Mouse (Mus musculus) CD4-positive, CD25-positive, alpha-beta regulatory T cell, adult 2 months (primary cell): ENCODE data around the gene Adam10.

Experiments
- DNase-seq: peaks from one replicate; pipeline ENCODE4 v3.0.0-alpha.2; 2012; ENCODE audit warnings: low read depth, low spot score

The Adam10 gene

GRCm38 (mm10) chr9:70678682-70679131, at the start of gene Adam10:
Adam10 (plus strand) TSS chr9:70678997.
- DNase-seq, result peak; percentile 99

- DNase-seq, result no peak
Observed at GRCm38 (mm10) chr9:70629711-70630110, 49.1 kb upstream of the Adam10 start.

GRCm38 (mm10) chr9:70631665-70632064, 47.1 kb upstream of the Adam10 start:
- DNase-seq, result no peak

GRCm38 (mm10) chr9:70636748-70637147, 42.0 kb upstream of the Adam10 start:
- DNase-seq, result no peak

GRCm38 (mm10) chr9:70650260-70650659, 28.5 kb upstream of the Adam10 start:
- DNase-seq, result no peak

GRCm38 (mm10) chr9:70650994-70651393, 27.8 kb upstream of the Adam10 start:
- DNase-seq, result no peak

GRCm38 (mm10) chr9:70652221-70652620, 26.6 kb upstream of the Adam10 start:
- no peak for DNase-seq

GRCm38 (mm10) chr9:70653875-70654274, 24.9 kb upstream of the Adam10 start:
- no peak for DNase-seq

GRCm38 (mm10) chr9:70654496-70654895, 24.3 kb upstream of the Adam10 start:
- DNase-seq, result no peak

- DNase-seq, result no peak
Observed at GRCm38 (mm10) chr9:70655764-70656129, 23.1 kb upstream of the Adam10 start.

GRCm38 (mm10) chr9:70656130-70657007, 22.4 kb upstream of the Adam10 start, which contains the start of gene Gm10642:
Gm10642 (plus strand) TSS chr9:70656251.
- DNase-seq, result peak; percentile 90

GRCm38 (mm10) chr9:70657013-70657967, 21.5 kb upstream of the Adam10 start, which contains the start of gene Mindy2:
Mindy2 (minus strand) TSS chr9:70657174.
- peak; percentile 100 for DNase-seq

- no peak for DNase-seq
Observed at GRCm38 (mm10) chr9:70658266-70658665, 20.5 kb upstream of the Adam10 start.

- no peak for DNase-seq
Observed at GRCm38 (mm10) chr9:70664847-70665246, 13.9 kb upstream of the Adam10 start.

- no peak for DNase-seq
Observed at GRCm38 (mm10) chr9:70665372-70666145, 13.2 kb upstream of the Adam10 start.

- DNase-seq, result no peak
Observed at GRCm38 (mm10) chr9:70666811-70667210, 12.0 kb upstream of the Adam10 start.

- DNase-seq, result peak; percentile 48
Observed at GRCm38 (mm10) chr9:70668048-70668447, 10.7 kb upstream of the Adam10 start.

- no peak for DNase-seq
Observed at GRCm38 (mm10) chr9:70669197-70669596, 9.6 kb upstream of the Adam10 start.

GRCm38 (mm10) chr9:70670381-70670780, 8.4 kb upstream of the Adam10 start:
- no peak for DNase-seq

- DNase-seq, result peak; percentile 81
Observed at GRCm38 (mm10) chr9:70671278-70671677, 7.5 kb upstream of the Adam10 start.
